Mouse (Mus musculus): Measurements from ENCODE around the gene S100a10. TPM values are rescaled to one million over a fixed set of nuclear protein-coding genes. Genes with fewer than 3 reads are reported as not detected.
"Not testable (repeated sequence)": the region's sequence is repeated elsewhere in the genome, so short reads cannot be mapped to it uniquely, and the experiment has no call there.

S100a10 gene
- total RNA-seq, 4 experiments from 2014 or later, result 50.9 to 79.4 (median 56.8) TPM

- no peak for DNase-seq (ENCODE audit: low spot score)
Observed at GRCm38 (mm10) chr3:93579317-93580038, 24.6 kb downstream of the S100a10 start.

GRCm38 (mm10) chr3:93580039-93580403 lies 25.1 kb downstream of the S100a10 start:
- DNase-seq (ENCODE audit: low spot score), result no peak

- no peak for DNase-seq (ENCODE audit: low spot score)
Observed at GRCm38 (mm10) chr3:93580946-93581345, 26.1 kb downstream of the S100a10 start.

GRCm38 (mm10) chr3:93581687-93582086 lies 26.8 kb downstream of the S100a10 start:
- DNase-seq (ENCODE audit: low spot score), result no peak

GRCm38 (mm10) chr3:93583056-93583455 lies 28.2 kb downstream of the S100a10 start:
- no peak for DNase-seq (ENCODE audit: low spot score)

- DNase-seq (ENCODE audit: low spot score), result no peak
Observed at GRCm38 (mm10) chr3:93589629-93590028, 34.7 kb downstream of the S100a10 start.

- DNase-seq (ENCODE audit: low spot score), result no peak
Observed at GRCm38 (mm10) chr3:93590256-93590655, 35.4 kb downstream of the S100a10 start.

GRCm38 (mm10) chr3:93592100-93592499 lies 37.2 kb downstream of the S100a10 start:
- no peak for DNase-seq (ENCODE audit: low spot score)

- DNase-seq (ENCODE audit: low spot score), result no peak
Observed at GRCm38 (mm10) chr3:93592976-93593375, 38.1 kb downstream of the S100a10 start.

- DNase-seq (ENCODE audit: low spot score), result peak; percentile 71
Observed at GRCm38 (mm10) chr3:93593512-93593911, 38.6 kb downstream of the S100a10 start.

GRCm38 (mm10) chr3:93596632-93597031 lies 41.8 kb downstream of the S100a10 start:
- no peak for DNase-seq (ENCODE audit: low spot score)

- peak; percentile 91 for DNase-seq (ENCODE audit: low spot score)
Observed at GRCm38 (mm10) chr3:93597221-93597913, 42.5 kb downstream of the S100a10 start.

GRCm38 (mm10) chr3:93597970-93598369 lies 43.1 kb downstream of the S100a10 start:
- no peak for DNase-seq (ENCODE audit: low spot score)

GRCm38 (mm10) chr3:93600206-93600605 lies 45.3 kb downstream of the S100a10 start:
- no peak for DNase-seq (ENCODE audit: low spot score)

- no peak for DNase-seq (ENCODE audit: low spot score)
Observed at GRCm38 (mm10) chr3:93601903-93602302, 47.0 kb downstream of the S100a10 start.

- DNase-seq (ENCODE audit: low spot score), result not testable (repeated sequence)
Observed at GRCm38 (mm10) chr3:93608970-93609369, 54.1 kb downstream of the S100a10 start.

Other genes with a start within 250 kb of the S100a10 start
- not detected for gene Hrnr, start 235.3 kb upstream of the S100a10 start, total RNA-seq (2022)
- gene Rptn, start 161.4 kb upstream of the S100a10 start, total RNA-seq (2022), result not detected
- gene Tchh, start 112.8 kb upstream of the S100a10 start, total RNA-seq (2022), result under 1 TPM; 0.08 to 0.22 (median 0.14) TPM
- not detected for gene Tchhl1, start 86.3 kb upstream of the S100a10 start, total RNA-seq (2022)
- gene S100a11, start 34.6 kb upstream of the S100a10 start, total RNA-seq (2022), result 10 to 100 TPM; 59.3 to 66.7 (median 61.4) TPM
- gene Tdpoz2, start 97.6 kb downstream of the S100a10 start, total RNA-seq (2022), result not detected
- gene Tdpoz1, start 121.2 kb downstream of the S100a10 start, total RNA-seq (2022), result not detected
- not detected for gene Gm37596, start 138.0 kb downstream of the S100a10 start, total RNA-seq (2022)
- not detected for gene Gm5773, start 217.9 kb downstream of the S100a10 start, total RNA-seq (2022)
- gene Tdpoz4, start 241.3 kb downstream of the S100a10 start, total RNA-seq (2022), result not detected

All from heart, adult 8-10 months (tissue).